Mouse (Mus musculus) heart, embryonic 15.5 days (tissue): ENCODE measurements around the gene Zpbp2. TPM values are rescaled to one million over a fixed set of nuclear protein-coding genes. Genes with fewer than 3 reads are reported as not detected.

ENCODE experiments used
- ATAC-seq: fragments of 200-750 bp; cut with Nextera tagmentation; replicated peaks from 2 replicates; pipeline ENCODE4 v1.8.0; 2017; ENCODE audit warnings: low read depth, moderate TSS enrichment; ENCODE audit not compliant: insufficient number of reproducible peaks, insufficient read depth, low FRiP score
- H3K27ac ChIP-seq: fragments of 300-500 bp; sonication (generic); 2 replicates; pipeline ENCODE4 v1.5.1; 2015; ENCODE audit warnings: mild to moderate bottlenecking, inconsistent platforms
- H3K27me3 ChIP-seq: fragments of 300-500 bp; sonication (generic); 2 replicates; pipeline ENCODE4 v1.6.1; 2015; ENCODE audit warnings: inconsistent platforms
- H3K36me3 ChIP-seq: fragments of 300-500 bp; sonication (generic); 2 replicates; pipeline ENCODE4 v1.6.1; 2015; ENCODE audit warnings: mild to moderate bottlenecking, inconsistent platforms
- H3K4me1 ChIP-seq: fragments of 300-500 bp; sonication (generic); replicated peaks from 2 replicates; pipeline ENCODE4 v1.6.1; 2015; ENCODE audit warnings: inconsistent platforms
- H3K4me2 ChIP-seq: fragments of 300-500 bp; sonication (generic); 2 replicates; pipeline ENCODE4 v1.6.1; 2015; ENCODE audit warnings: inconsistent platforms, mild to moderate bottlenecking, moderate library complexity
- H3K4me3 ChIP-seq: fragments of 300-500 bp; sonication (generic); 2 replicates; pipeline ENCODE4 v1.5.1; 2015; ENCODE audit warnings: mild to moderate bottlenecking, inconsistent platforms
- H3K9ac ChIP-seq: fragments of 300-500 bp; sonication (generic); 2 replicates; pipeline ENCODE4 v1.6.1; 2015; ENCODE audit warnings: mild to moderate bottlenecking, inconsistent platforms
- H3K9me3 ChIP-seq: fragments of 300-500 bp; sonication (generic); replicated peaks from 2 replicates; pipeline ENCODE4 v1.6.1; 2016; ENCODE audit warnings: inconsistent platforms
- WGBS: fragments of 180-500 bp; shearing (Covaris S2); methylation state at CpG from one replicate; pipeline ENCODE4 v1.1.7; 2015; ENCODE audit warnings: mixed read lengths; 5-methylcytosine and 5-hydroxymethylcytosine counted together
- polyA plus RNA-seq: library from polyadenylated mRNA; unstranded; fragments of >200 nt; fragmentation: Nextera tagmentation; extraction: Ambion mirVana; gene quantifications from 2 replicates; pipeline ENCODE4 v1.2.1, GENCODE M21; 2015

Gene Zpbp2
- polyA plus RNA-seq, 1 experiment from 2014 or later, result 0.11 TPM

- no peak overlapping the region for H3K27ac ChIP-seq
These were observed 33.2 kb downstream of the Zpbp2 start for GRCm38 (mm10) chr11:98584146-98584545.

GRCm38 (mm10) chr11:98584629-98585177 lies 33.8 kb downstream of the Zpbp2 start:
- no peak for ATAC-seq
- Histone ChIP-seq H3K4me1 (peaks cover 85% of the 10 kb centered on the region), H3K9ac (peak overlapping the region; percentile 88; the same call in 1 of the 2 replicates), H3K36me3 (peaks cover 15% of the 10 kb centered on the region), H3K27me3 (no peaks in the 10 kb centered on the region), H3K27ac (no peak overlapping the region), H3K9me3 (no peaks in the 10 kb centered on the region), H3K4me2 (peak overlapping the region; percentile 86; the same call in 1 of the 2 replicates), H3K4me3 (peak overlapping the region; percentile 94; the same call in 1 of the 2 replicates)
- WGBS, result 85% methylated on average over 6 of the region's 6 CpGs

More at GRCm38 (mm10) chr11:98584146-98584545, 33.2 kb downstream of the Zpbp2 start:
- no peak for ATAC-seq
- Histone ChIP-seq H3K4me1 (peaks cover 80% of the 10 kb centered on the region), H3K9me3 (no peaks in the 10 kb centered on the region), H3K4me2 (no peak overlapping the region), H3K9ac (no peak overlapping the region), H3K27me3 (no peaks in the 10 kb centered on the region), H3K4me3 (no peak overlapping the region), H3K36me3 (peaks cover 15% of the 10 kb centered on the region)
- 51% methylated on average over 1 of the region's 1 CpGs for WGBS

GRCm38 (mm10) chr11:98586087-98586891 lies 35.4 kb downstream of the Zpbp2 start:
- peak; percentile 16; the same call in 1 of the 2 replicates for ATAC-seq
- Histone ChIP-seq H3K9ac (peak overlapping the region; percentile 88), H3K4me3 (peak overlapping the region; percentile 94), H3K27ac (peak overlapping the region; percentile 96), H3K27me3 (no peaks in the 10 kb centered on the region), H3K4me1 (peaks cover 72% of the 10 kb centered on the region), H3K36me3 (peaks cover 15% of the 10 kb centered on the region), H3K4me2 (peak overlapping the region; percentile 86), H3K9me3 (no peaks in the 10 kb centered on the region)
- WGBS, result 3% methylated on average over 22 of the region's 22 CpGs

DNA sequence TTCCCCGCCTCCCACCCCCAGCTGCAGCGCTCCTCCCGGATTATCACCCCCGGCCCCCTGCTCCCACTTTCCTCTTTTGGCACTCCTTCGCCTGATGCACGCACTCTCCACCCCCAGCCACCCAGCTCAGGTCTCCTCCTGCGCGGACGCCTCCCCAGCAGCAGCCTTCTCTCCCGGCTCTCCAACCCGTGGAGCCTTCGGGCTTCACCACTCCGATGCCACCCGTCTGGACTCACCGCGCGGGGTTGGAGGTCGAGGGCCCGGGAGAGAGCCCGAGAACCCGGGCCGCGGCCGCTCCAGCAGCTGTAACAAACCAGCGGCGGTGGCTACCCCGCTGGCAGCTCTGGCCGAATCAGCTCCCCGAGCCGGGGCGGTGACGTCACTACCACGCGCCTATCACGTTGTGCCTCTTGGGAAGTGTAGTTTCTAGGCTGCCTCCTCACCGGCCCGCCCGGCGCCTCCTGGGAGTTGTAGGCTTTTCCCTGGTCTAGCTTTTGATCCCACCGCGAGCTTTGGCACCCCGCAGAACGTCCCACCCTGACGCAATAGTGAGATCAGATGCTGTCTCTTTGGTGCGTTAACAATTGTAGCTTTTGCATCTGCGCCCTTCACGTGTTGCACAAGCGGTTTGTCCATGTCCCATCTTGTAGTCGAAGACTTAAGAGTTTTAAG lies 36.1 kb downstream of the Zpbp2 start, which contains the start of gene Ormdl3:
Gene Ormdl3, minus strand, starts transcription at position 477 of the 672 bp plus-strand sequence.
- peak within 1 kb of the TSS; percentile 96 for H3K27ac ChIP-seq
- H3K4me1 ChIP-seq, result peaks cover 70% of the 10 kb centered on the region
- peak within 1 kb of the TSS; percentile 86 for H3K4me2 ChIP-seq
- H3K27me3 ChIP-seq, result no peaks in the 10 kb centered on the region
- no peaks in the 10 kb centered on the region for H3K9me3 ChIP-seq
- peak within 1 kb of the TSS; percentile 88 for H3K9ac ChIP-seq
- peak within 1 kb of the TSS; percentile 94 for H3K4me3 ChIP-seq
- WGBS, result under 1% methylated on average over 49 of the region's 49 CpGs
- peaks cover 14% of the 10 kb centered on the region for H3K36me3 ChIP-seq
- peak; percentile 87 for ATAC-seq

GRCm38 (mm10) chr11:98587684-98588546 lies 37.0 kb downstream of the Zpbp2 start:
- Histone ChIP-seq H3K36me3 (peaks cover 6% of the 10 kb centered on the region), H3K27me3 (no peaks in the 10 kb centered on the region), H3K4me2 (peak overlapping the region; percentile 86), H3K4me3 (peak overlapping the region; percentile 94), H3K4me1 (peaks cover 71% of the 10 kb centered on the region), H3K27ac (peak overlapping the region; percentile 96), H3K9ac (peak overlapping the region; percentile 48), H3K9me3 (no peaks in the 10 kb centered on the region)
- 6% methylated on average over 20 of the region's 20 CpGs for WGBS
- ATAC-seq, result peak; percentile 64

GRCm38 (mm10) chr11:98588833-98589281 lies 38.0 kb downstream of the Zpbp2 start:
- H3K9me3 ChIP-seq, result no peaks in the 10 kb centered on the region
- no peaks in the 10 kb centered on the region for H3K27me3 ChIP-seq
- peak overlapping the region; percentile 94; the same call in 1 of the 2 replicates for H3K4me3 ChIP-seq
- no peaks in the 10 kb centered on the region for H3K36me3 ChIP-seq
- peak overlapping the region; percentile 96 for H3K27ac ChIP-seq
- peaks cover 66% of the 10 kb centered on the region for H3K4me1 ChIP-seq
- peak overlapping the region; percentile 86 for H3K4me2 ChIP-seq
- no peak for ATAC-seq
- H3K9ac ChIP-seq, result peak overlapping the region; percentile 32; the same call in 1 of the 2 replicates
- 17% methylated on average over 6 of the region's 6 CpGs for WGBS

DNA sequence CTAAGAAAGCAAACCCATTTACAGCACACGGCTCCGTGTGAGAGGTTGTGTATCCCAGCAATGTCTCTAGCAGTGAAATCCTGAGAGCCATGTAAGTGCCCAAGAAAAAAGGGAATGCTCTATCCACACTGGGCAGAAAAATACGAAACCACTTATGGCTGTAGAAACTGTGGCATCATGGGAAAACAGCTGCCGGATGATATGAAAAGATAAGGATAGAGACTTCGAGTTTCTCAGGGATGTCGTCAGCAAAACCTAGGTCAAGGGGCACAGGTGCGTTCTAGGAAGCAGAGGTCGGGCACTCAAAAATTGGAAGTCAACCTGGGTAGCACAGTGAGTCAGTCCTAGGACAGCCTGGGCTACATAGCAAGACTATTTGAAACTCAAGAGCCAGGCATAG lies 38.4 kb downstream of the Zpbp2 start:
- H3K4me1 ChIP-seq, result peaks cover 62% of the 10 kb centered on the region
- no peak for ATAC-seq
- H3K4me3 ChIP-seq, result no peak overlapping the region
- H3K9ac ChIP-seq, result no peak overlapping the region
- no peaks in the 10 kb centered on the region for H3K9me3 ChIP-seq
- no peaks in the 10 kb centered on the region for H3K36me3 ChIP-seq
- peak overlapping the region; percentile 96 for H3K27ac ChIP-seq
- no peaks in the 10 kb centered on the region for H3K27me3 ChIP-seq
- 64% methylated on average over 8 of the region's 8 CpGs for WGBS
- H3K4me2 ChIP-seq, result peak overlapping the region; percentile 86

GRCm38 (mm10) chr11:98590548-98591445 lies 39.9 kb downstream of the Zpbp2 start:
- no peaks in the 10 kb centered on the region for H3K9me3 ChIP-seq
- peaks cover 47% of the 10 kb centered on the region for H3K4me1 ChIP-seq
- H3K27ac ChIP-seq, result no peak overlapping the region
- H3K36me3 ChIP-seq, result no peaks in the 10 kb centered on the region
- H3K27me3 ChIP-seq, result no peaks in the 10 kb centered on the region
- ATAC-seq, result no peak
- no peak overlapping the region for H3K9ac ChIP-seq
- WGBS, result 74% methylated on average over 19 of the region's 19 CpGs
- no peak overlapping the region for H3K4me3 ChIP-seq
- no peak overlapping the region for H3K4me2 ChIP-seq

DNA sequence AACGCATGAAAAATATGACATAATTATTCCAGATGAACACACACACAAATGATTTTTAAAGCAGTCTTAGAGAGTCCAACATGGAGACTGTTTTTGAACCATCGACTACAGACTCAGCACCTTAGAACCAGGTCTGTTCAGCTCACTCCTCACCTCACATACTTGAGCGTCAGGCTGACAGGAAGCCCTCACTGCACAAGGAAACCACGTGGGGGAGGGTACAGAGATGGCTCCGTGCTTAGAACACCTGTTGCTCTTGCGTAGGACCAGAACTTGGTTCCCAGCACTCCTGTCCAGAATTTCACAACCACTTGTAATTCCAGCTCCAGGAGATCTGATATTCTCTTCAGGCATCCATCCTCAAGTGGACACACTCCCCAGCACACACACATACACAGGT lies 44.1 kb downstream of the Zpbp2 start:
- Histone ChIP-seq H3K9ac (no peak overlapping the region), H3K9me3 (no peaks in the 10 kb centered on the region), H3K4me1 (peaks cover 24% of the 10 kb centered on the region), H3K36me3 (no peaks in the 10 kb centered on the region), H3K27me3 (peaks cover 19% of the 10 kb centered on the region), H3K27ac (no peak overlapping the region), H3K4me2 (no peak overlapping the region), H3K4me3 (no peak overlapping the region)
- ATAC-seq, result no peak
- 68% methylated on average over 6 of the region's 6 CpGs for WGBS

DNA sequence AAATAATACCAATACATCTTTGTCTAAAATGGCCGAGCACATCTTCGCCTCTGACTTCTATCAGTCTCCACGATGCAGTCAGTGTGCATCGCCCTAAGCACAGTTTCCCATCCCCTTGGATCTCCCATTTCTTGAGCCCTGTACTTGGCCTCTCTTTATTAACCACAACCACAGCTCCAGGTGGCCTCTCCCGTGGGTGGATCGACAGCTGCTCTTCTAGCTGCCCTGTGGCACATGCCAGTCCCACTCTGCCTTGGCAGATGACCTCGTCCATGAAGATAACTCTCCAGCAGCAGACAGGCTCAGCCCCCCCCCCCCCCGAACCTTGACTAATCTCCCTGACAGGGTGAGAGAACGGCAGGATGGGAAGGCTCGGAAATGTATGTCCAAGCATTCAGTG lies 44.6 kb downstream of the Zpbp2 start:
- no peaks in the 10 kb centered on the region for H3K36me3 ChIP-seq
- H3K9me3 ChIP-seq, result no peaks in the 10 kb centered on the region
- no peak overlapping the region for H3K27ac ChIP-seq
- peaks cover 20% of the 10 kb centered on the region for H3K27me3 ChIP-seq
- peaks cover 24% of the 10 kb centered on the region for H3K4me1 ChIP-seq
- WGBS, result 60% methylated on average over 10 of the region's 10 CpGs
- ATAC-seq, result no peak
- no peak overlapping the region for H3K9ac ChIP-seq
- H3K4me2 ChIP-seq, result no peak overlapping the region
- H3K4me3 ChIP-seq, result no peak overlapping the region
